Comparison of ENCODE assay signal across 23 mouse cellular contexts in genomic region chr6:108892589-108892988, GRCm38 (mm10).
"Had no signal": no experiment of that assay in that cellular context is flagged by ENCODE, and none has a peak within 500 bp of the region (broad histone marks: within the 10 kb centered on the region; RNA-seq: fewer than 3 reads in every experiment).

No protein-coding gene starts in this region.

- H3K27ac ChIP-seq: heart, adult 2 months; heart, embryonic 13.5 days; heart, embryonic 15.5 days; hindbrain, embryonic 13.5 days; hindbrain, embryonic 15.5 days; hindbrain, postnatal 0 days; kidney, embryonic 15.5 days; kidney, postnatal 0 days; layer of hippocampus, adult 2 months; left cerebral cortex, adult 2 months; limb, embryonic 10.5 days; limb, embryonic 12.5 days; liver, embryonic 13.5 days had no signal

- H3K4me3 ChIP-seq: heart, adult 2 months; heart, embryonic 13.5 days; heart, embryonic 15.5 days; hindbrain, embryonic 13.5 days; hindbrain, embryonic 15.5 days; kidney, embryonic 15.5 days; layer of hippocampus, adult 2 months; left cerebral cortex, adult 2 months; limb, embryonic 10.5 days; limb, embryonic 12.5 days; liver, embryonic 13.5 days had no signal

- DNase-seq: gastrocnemius, postnatal 14 days; gastrocnemius, postnatal 36 days; heart, adult 2 months; heart, postnatal 14 days; heart, postnatal 36 days; kidney, adult 11 months; kidney, adult 2 months; kidney, adult 9 months; kidney, postnatal 14 days; kidney, postnatal 4 days; liver, embryonic 13.5 days had no signal

- ATAC-seq: hindbrain, postnatal 0 days; intestine, embryonic 16.5 days had no signal

- H3K9ac ChIP-seq: heart, embryonic 13.5 days; heart, embryonic 15.5 days; hindbrain, embryonic 13.5 days; hindbrain, embryonic 15.5 days; kidney, embryonic 15.5 days; limb, embryonic 12.5 days; liver, embryonic 13.5 days had no signal

- H3K27me3 ChIP-seq: heart, embryonic 13.5 days; heart, embryonic 15.5 days; hindbrain, embryonic 13.5 days; hindbrain, embryonic 15.5 days; kidney, embryonic 15.5 days; limb, embryonic 12.5 days; liver, embryonic 13.5 days had no signal

- H3K36me3 ChIP-seq: heart, embryonic 13.5 days; heart, embryonic 15.5 days; hindbrain, embryonic 13.5 days; hindbrain, embryonic 15.5 days; kidney, embryonic 15.5 days; limb, embryonic 10.5 days; limb, embryonic 12.5 days; liver, embryonic 13.5 days had no signal

- H3K4me1 ChIP-seq: heart, embryonic 13.5 days; heart, embryonic 15.5 days; hindbrain, embryonic 13.5 days; hindbrain, embryonic 15.5 days; kidney, embryonic 15.5 days; limb, embryonic 10.5 days; limb, embryonic 12.5 days; liver, embryonic 13.5 days had no signal
